Mouse (Mus musculus) thymus, postnatal 14 days (tissue): ENCODE data around the gene Smad6.

ENCODE experiments used
- DNase-seq: peaks from one replicate; pipeline ENCODE4 v3.0.0; 2021

Gene Smad6

DNA sequence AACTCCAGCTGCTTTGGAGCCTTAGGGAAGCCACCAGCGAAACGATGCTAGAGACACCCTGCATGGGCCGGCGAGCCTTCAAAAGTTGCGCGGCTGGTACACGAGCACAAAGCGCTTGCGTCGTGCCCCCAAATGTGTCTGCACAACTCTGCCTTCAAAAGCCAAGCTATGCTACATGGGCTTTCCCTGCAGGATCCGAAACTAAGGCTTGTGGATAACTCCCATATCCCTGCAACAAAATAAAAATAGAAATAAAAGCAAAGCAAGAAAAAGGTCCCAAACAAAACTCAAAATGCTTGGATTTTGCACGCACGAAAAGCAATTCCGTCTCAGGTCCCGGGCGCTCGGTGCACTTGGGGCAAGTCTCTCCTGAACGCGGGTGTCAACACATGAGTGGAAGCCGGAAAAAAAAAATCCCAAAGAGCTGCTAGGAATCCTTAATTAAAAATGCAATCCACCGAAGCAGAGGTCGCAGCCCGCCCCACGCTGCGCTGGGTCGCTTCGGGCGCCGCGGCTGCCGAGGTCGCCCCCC, 474 bp downstream of the Smad6 start:
- peak; percentile 28 for DNase-seq

DNA sequence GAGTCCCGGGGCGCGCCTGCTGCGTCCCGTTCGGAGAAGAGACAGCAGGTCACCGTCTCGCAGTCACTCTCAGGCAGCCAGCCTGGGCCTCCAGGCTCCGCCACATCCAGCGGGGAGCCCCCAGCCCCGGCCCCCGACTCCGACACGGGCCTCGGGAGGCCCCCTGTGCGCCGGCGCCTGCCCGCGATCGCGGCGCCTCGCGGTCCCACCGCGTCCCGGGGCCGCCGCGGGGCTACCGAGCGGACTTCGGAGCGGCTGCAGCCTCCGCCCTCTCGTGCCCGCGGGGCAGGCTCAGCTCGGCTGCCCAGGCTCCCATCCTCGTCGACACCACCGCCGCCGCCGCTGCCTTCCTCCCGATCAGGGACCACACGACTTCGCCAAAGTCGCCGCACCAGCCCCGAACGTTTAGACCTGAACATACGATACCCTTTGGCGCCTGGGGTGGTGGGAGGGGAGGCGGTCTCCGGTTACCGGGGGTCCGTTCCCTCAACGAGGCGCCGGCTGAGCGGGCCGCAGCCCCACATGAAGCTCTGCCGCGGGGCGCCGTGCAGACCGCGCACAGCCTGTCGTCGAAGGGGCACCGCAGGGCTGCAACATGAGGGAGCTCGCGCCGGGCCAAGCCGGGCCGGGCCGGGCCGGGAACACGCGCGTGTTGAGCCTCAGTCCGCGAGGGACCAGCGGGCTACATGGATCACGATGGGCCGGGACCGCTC, 1.1 kb downstream of the Smad6 start:
- peak; percentile 30 for DNase-seq

DNA sequence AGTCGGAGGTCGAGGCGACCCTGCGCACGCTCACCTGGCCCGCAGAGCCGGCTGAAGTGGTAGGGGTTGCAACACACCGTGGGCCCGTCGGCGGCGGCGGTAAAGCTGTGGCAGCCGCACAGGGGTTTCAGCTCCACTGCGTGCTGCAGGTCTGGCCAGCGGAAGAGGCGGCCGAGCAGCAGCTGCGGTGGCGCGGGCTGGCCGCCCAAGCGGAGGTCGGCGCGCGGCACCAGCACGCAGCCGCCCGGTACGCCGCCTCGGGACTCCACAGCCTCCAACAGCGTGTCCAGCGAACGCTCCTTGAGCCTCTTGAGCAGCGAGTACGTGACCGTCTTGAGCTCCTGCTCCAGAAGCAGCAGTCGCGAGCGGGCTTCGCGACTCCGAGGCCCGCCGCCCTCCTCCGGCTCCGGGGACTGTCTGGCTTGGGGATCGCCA, 1.7 kb downstream of the Smad6 start:
- DNase-seq, result peak; percentile 19

DNA sequence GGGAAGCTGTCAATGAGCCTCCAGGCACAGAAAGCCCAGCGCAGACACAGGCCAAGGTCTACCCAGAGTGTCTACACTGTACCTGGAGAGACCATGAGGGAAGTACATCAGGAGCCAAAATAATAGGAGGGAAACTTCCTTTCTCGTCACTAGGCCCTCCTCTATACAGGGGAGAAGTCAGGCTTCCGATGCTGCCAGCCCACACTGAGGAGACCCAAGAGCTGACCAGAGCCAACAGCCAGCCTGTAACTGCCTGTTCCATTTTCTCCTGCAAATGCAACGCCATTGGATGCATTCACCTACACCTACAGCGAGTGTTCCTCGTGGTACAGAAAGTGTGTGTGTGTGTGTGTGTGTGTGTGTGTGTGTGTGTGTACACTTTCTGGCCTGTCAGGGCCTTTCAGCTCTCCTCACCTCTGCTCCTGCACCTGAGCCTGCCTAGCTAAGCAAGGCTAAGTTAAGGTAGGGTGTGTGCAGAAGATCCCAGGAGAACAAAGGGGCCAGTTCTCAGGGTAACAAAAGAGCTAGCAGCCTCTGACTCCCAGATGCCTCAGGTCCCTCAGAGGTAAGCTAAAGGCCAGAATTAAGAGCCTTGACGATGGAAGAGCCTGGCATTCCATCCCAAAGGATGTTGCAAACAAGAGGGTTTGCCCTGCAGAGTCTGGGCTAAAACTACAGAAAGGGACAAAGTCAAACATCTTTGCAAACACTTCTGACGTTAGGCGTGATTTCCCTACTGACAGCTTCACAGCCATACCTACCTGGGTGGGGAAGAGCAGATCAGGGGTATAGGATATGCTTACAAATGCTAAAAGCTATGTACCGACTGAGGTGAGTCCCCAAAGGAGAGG, 2.6 kb downstream of the Smad6 start:
- no peak for DNase-seq

GRCm38 (mm10) chr9:64017861-64018793, 3.7 kb downstream of the Smad6 start:
- DNase-seq, result peak; percentile 36

GRCm38 (mm10) chr9:64016648-64017400, 5.0 kb downstream of the Smad6 start:
- no peak for DNase-seq

DNA sequence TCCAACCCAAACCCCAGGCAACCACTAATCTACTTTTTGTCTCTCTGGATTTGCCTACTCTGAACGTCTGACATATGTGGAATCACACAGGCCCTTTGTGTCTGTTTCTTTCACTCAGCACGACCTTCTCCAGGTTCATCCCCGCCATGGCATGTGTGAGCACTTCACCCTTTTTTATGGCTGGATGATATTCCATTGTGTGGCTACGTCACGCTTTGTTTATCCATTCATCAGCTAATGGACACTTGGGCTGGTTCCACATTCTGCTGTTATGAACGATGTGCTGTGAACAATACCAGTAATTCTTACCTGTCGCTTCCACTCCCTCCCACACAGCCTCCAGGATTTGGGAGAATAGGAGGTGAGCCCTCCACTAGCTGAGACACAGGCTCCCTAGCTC, 5.8 kb downstream of the Smad6 start:
- DNase-seq, result no peak

GRCm38 (mm10) chr9:64014801-64015200, 7.1 kb downstream of the Smad6 start:
- no peak for DNase-seq

DNA sequence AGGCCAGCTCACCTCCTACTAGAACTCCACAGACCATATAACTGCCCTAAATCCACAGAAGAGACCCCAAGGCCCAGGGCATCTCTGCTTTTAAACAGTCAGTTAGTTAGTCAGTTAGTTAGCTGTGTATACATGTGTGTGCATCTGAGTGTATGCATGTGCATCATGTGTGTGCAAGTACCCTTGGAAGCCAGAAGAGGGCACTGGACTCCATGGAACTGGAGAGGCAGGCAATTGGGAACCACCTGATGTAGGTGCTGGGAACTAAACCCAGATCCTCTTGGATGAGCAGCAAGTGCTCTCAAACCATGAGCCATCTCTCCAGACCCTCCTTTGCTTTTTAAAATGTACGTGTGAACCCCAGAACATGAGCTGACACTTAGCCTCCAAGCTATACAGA, 10.5 kb downstream of the Smad6 start:
- no peak for DNase-seq

DNA sequence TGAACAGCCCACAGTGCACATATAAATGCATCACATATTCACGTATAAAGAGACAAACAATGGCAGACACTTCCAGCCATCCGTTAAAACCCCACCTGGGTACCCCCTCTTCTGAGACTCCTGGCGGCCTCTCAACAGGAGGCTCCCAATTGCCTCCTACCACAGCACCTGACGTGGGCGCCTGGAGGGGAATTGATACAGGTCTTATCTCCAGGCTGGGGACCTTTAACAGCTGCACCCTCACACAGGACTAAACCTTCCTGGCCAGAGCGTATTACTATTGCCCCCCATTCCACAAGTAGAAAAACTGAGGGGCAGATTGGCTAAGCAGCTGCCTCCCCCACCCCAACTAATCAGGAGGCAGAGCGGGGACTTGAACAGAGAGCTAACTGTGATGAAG, 18.9 kb downstream of the Smad6 start:
- no peak for DNase-seq

GRCm38 (mm10) chr9:64001081-64001480, 20.8 kb downstream of the Smad6 start:
- no peak for DNase-seq

DNA sequence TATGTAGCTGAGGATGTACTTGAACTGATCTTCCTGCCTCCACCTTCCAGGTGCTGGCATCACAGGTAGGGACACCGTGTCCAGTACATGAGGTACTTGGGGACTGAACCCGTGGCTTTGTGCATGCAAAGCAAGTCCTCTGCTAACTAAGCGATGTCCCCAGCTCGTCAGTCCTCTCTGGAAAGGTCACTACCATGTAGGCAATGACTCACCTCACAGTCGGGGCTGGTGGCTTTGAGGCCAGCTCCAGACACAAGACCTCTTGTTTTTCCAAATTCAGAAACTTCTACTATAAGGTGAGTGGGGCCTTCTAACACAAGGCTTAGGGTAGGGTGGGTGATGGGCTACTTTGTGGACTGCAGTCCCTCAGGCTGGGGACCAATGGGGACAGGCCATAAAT, 21.8 kb downstream of the Smad6 start:
- DNase-seq, result no peak

DNA sequence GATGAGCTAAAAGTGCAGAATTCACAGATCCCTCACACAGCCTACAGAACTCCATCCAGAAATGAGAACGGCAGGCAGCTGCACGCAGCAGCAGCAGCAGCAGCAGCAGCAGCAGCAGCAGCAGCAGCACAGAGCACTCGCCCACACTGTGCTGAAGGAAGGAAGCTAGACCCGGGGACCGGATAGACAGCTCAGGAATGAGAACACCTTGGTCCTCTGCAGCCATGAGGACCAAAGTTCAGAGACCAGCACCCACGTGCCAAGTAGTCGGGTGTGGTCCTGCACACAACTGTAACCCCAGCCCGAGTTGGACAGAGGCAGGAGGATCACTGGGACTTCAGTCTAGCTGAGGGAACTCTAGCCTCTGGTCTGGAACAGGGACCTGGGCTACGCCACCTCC, 22.7 kb downstream of the Smad6 start:
- DNase-seq, result no peak

GRCm38 (mm10) chr9:63998026-63998425, 23.8 kb downstream of the Smad6 start:
- DNase-seq, result no peak

DNA sequence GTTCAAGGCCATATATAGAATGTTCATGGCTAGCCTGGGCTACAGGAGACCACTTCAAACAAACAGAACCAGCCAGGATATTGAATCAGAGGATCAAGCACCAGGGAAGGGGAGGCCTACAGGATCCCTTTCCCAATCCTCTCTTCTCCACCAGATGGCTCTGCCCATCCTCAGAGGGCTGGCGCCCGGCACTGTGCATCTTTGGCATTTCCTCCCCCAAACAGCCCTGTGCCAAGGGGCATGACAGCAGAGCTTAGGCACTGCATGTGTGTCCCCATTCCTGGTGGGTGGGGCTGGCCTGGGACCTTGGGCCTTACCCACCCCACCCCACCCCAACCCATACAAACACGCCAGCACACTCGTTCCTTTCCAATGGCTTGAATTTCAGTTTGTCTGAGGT, 24.4 kb downstream of the Smad6 start:
- DNase-seq, result no peak

DNA sequence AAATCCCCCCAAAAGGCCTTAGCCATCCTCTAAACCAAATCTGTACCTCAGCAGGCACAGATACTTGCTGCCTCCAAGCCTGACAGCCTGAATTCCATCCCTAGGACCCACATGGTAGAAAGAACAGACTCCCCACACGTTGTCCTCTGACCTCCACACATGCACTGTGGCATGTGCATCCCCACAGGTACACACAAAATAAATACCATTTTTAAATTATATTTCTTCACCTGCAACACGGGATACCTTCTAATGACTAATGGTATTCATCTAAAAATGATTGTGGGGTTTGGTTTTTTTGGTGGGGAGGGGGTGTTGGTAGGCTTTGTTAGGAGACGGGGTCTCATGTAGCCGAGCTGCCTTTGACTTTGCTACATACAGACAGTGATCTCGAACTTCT, 28.6 kb downstream of the Smad6 start:
- DNase-seq, result no peak

GRCm38 (mm10) chr9:63992761-63993160, 29.1 kb downstream of the Smad6 start:
- no peak for DNase-seq

- no peak for DNase-seq
These were observed 30.7 kb downstream of the Smad6 start for GRCm38 (mm10) chr9:63991193-63991592.

DNA sequence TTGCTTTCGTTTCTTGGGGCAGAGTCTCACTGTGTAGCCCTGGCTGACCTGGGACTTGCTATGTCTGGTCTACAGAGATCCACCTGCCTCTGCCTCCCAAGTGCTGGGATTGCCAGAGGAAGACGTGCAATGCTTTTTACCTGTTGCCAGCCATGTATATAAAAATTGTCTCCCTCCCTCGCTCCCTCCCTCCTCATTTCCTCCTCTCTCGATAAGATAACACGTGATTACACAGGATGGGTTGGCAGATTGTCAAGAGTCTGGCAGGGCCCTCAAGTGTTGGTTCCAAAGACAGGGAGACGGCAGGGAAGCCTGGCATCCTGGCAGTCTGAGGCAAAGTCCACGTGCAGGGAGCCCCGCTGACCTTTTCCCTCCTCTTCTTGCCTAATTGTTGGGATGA, 32.2 kb downstream of the Smad6 start:
- DNase-seq, result peak; percentile 9

DNA sequence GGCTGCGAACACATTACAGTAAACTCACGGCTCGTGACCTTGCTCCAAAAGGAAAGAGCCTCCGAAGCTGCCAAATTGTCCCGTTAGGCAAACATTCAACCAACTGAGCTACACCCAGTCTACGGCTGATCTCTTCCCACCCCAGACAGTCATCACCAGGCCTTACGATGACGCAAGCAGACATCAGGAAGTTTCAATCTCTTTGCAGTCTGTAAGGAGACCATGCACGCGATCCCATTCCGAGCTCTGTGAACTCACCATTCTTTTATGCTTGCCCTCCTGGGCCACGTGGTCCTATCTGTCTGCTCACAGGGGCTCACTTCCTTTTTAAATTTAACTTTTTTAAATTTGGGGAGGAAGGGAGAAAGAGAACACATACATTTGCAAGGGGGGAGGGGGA, 32.6 kb downstream of the Smad6 start:
- DNase-seq, result peak; percentile 6

- DNase-seq, result no peak
These were observed 36.7 kb downstream of the Smad6 start for GRCm38 (mm10) chr9:63985125-63985524.
